Mouse (Mus musculus) cerebellum, postnatal 14 days (tissue): ENCODE data around the gene Ciao2a.

Experiments
- DNase-seq, 2 experiments: peaks; one replicate each; pipeline ENCODE4 v3.0.0; 2021; ENCODE audit warnings: mixed read lengths in 2 of 2

Gene Ciao2a

GRCm38 (mm10) chr9:66126456-66127192, at the start of gene Ciao2a, which contains the start of gene Snx1:
Gene Ciao2a (plus strand): TSS chr9:66126611.
Gene Snx1 (minus strand): TSS chr9:66126587.
- DNase-seq, result peak; percentile 94 to 95

- no peak for DNase-seq
Measured at GRCm38 (mm10) chr9:66078072-66078471, 48.3 kb upstream of the Ciao2a start.

GRCm38 (mm10) chr9:66078493-66078892, 47.9 kb upstream of the Ciao2a start:
- peak in 1 of 2 experiments; percentile 10 for DNase-seq

GRCm38 (mm10) chr9:66080804-66081459, 45.5 kb upstream of the Ciao2a start:
- DNase-seq, result no peak

- DNase-seq, result no peak
Measured at GRCm38 (mm10) chr9:66081999-66082398, 44.4 kb upstream of the Ciao2a start.

- peak; percentile 35 to 50 for DNase-seq
Measured at GRCm38 (mm10) chr9:66084171-66084570, 42.2 kb upstream of the Ciao2a start.

GRCm38 (mm10) chr9:66087062-66087461, 39.3 kb upstream of the Ciao2a start:
- DNase-seq, result no peak

- DNase-seq, result peak; percentile 59 to 72
Measured at GRCm38 (mm10) chr9:66088411-66088810, 38.0 kb upstream of the Ciao2a start.

- peak; percentile 10 to 22 for DNase-seq
Measured at GRCm38 (mm10) chr9:66090593-66091244, 35.7 kb upstream of the Ciao2a start.

- peak in 1 of 2 experiments; percentile 26 for DNase-seq
Measured at GRCm38 (mm10) chr9:66091327-66092231, 34.8 kb upstream of the Ciao2a start.

GRCm38 (mm10) chr9:66092664-66093063, 33.7 kb upstream of the Ciao2a start:
- no peak for DNase-seq

GRCm38 (mm10) chr9:66101577-66101976, 24.8 kb upstream of the Ciao2a start:
- DNase-seq, result no peak

- DNase-seq, result no peak
Measured at GRCm38 (mm10) chr9:66102668-66103067, 23.7 kb upstream of the Ciao2a start.

GRCm38 (mm10) chr9:66104601-66105000, 21.8 kb upstream of the Ciao2a start:
- DNase-seq, result no peak

GRCm38 (mm10) chr9:66105168-66105567, 21.2 kb upstream of the Ciao2a start:
- no peak for DNase-seq

- no peak for DNase-seq
Measured at GRCm38 (mm10) chr9:66109574-66109973, 16.8 kb upstream of the Ciao2a start.

GRCm38 (mm10) chr9:66110126-66110525, 16.3 kb upstream of the Ciao2a start:
- no peak for DNase-seq

- no peak for DNase-seq
Measured at GRCm38 (mm10) chr9:66110611-66111379, 15.6 kb upstream of the Ciao2a start.

- no peak for DNase-seq
Measured at GRCm38 (mm10) chr9:66114341-66114740, 12.1 kb upstream of the Ciao2a start.

- peak; percentile 17 to 18 for DNase-seq
Measured at GRCm38 (mm10) chr9:66116890-66117289, 9.5 kb upstream of the Ciao2a start.

- DNase-seq, result no peak
Measured at GRCm38 (mm10) chr9:66119498-66119897, 6.9 kb upstream of the Ciao2a start.

GRCm38 (mm10) chr9:66120106-66120505, 6.3 kb upstream of the Ciao2a start:
- no peak for DNase-seq
